Mouse (Mus musculus) embryonic fibroblast, embryonic 13.5 days (primary cell): ENCODE results near the gene Gm5767.

Experiments used
- CTCF ChIP-seq: IDR thresholded peaks from 2 replicates; pipeline ENCODE4 v1.5.1; 2011; ENCODE audit warnings: mild to moderate bottlenecking, control low read depth, low read length, moderate library complexity, borderline replicate concordance; ENCODE audit not compliant: insufficient read depth
- POLR2A ChIP-seq: IDR thresholded peaks from 2 replicates; pipeline ENCODE4 v1.6.1; 2011; ENCODE audit warnings: low read depth, mild to moderate bottlenecking, control low read depth, low read length, moderate library complexity

GRCm38 (mm10) chr16:8676800-8677199 lies 3.8 kb upstream of the Gm5767 start:
- TF ChIP-seq CTCF: peak; percentile 67; the same call in 1 of the 2 replicates
- no peak for TF ChIP-seq POLR2A
